Mouse (Mus musculus): ENCODE measurements around the gene Msrb3. TPM values are rescaled to one million over a fixed set of nuclear protein-coding genes. Genes with fewer than 3 reads are reported as not detected.
A peak's percentile ranks its signal among the peaks of the same experiment; 100 is the strongest.

Gene Msrb3
- polyA plus RNA-seq, 1 experiment from 2014 or later: 41.0 TPM

DNA sequence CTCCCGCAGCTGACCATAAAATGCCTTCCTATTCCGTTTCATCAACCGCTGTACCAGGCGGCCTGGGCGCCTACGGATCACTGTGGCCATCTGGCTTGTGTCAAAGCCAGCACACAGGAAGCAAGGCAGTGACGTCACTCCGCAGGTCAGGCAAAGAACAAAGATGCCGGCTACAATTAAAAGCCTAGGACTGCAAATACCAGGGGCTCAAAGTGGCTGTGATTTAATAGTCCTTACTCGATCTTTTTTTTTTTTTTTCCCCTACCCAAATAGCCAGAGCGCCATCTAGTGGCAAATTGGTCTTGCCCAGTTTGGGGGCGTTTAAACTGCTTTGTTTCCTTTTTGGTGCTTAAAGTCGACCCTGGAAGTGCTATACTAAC, 26.4 kb downstream of the Msrb3 start:
- peak; percentile 52; the same call in 1 of the 2 replicates for ATAC-seq (ENCODE audit: insufficient number of reproducible peaks, insufficient read depth, low FRiP score, low read depth)
- WGBS: 3% methylated on average over 13 of the region's 13 CpGs
- peak overlapping the region; percentile 75 to 90 for H3K27ac ChIP-seq (replicated peaks in 1 of 2; ENCODE audit: control insufficient read depth in 1 of 2, insufficient read depth in 1 of 2, low read depth in 2 of 2, low read length in 2 of 2)

DNA sequence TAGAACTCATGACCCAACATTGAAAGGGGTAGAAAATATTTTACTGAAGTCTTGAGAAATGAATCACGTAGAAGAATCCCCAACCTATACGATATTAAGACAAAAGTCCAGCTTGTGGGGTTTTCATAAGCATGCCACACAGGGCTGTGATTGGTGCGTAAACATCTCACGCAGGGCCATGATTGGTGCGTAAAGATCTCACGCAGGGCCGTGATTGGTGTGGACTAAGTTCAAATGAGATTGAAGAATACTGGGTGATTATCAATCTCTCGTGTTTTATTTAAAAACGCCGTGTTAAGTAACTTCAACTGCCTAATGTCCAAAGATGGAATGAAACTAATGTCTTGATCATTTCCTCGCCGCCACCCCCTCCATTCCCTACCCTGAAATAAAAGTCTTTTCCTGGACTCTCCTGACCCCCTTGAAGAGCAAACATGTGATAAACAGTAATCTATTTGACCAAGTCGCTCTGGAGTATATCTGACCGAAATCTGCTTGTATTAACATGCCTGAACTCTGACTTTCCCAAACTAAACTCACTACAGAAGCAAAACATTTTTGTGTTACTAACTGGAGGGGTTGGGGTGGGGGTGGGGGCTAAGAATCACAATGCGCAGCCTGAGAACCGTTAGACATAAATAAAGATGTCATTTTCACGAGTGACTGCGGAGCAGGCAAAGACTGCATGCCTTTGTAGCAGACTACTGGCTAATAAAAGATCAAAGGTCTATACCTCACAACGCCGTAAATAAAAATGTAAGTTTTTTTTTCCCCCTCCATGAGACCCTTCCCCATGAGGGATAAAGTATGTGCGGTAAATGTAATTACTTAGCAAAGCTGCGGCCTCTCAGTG, 27.0 kb downstream of the Msrb3 start:
- Histone ChIP-seq H3K4me2 (ENCODE audit: low read length) (peak overlapping the region; percentile 60), H3K9ac (ENCODE audit: low read length) (peak overlapping the region; percentile 64), H3K4me3 (ENCODE audit: control insufficient read depth in 1 of 2, insufficient read depth in 1 of 2, low read depth in 1 of 2, low read length in 2 of 2) (peak overlapping the region; percentile 6 to 24; a peak in 1 of 4 replicates), H3K36me3 (ENCODE audit: control insufficient read depth, insufficient read depth, low read length) (peaks cover 21% of the 10 kb centered on the region), H3K27me3 (ENCODE audit: control insufficient read depth, insufficient read depth, low read length) (no peaks in the 10 kb centered on the region), H3K9me3 (ENCODE audit: control insufficient read depth, low read length) (no peaks in the 10 kb centered on the region), H3K27ac (replicated peaks in 1 of 2; ENCODE audit: control insufficient read depth in 1 of 2, insufficient read depth in 1 of 2, low read depth in 2 of 2, low read length in 2 of 2) (peak overlapping the region; percentile 75 to 90), H3K4me1 (ENCODE audit: control insufficient read depth in 2 of 2, insufficient read depth in 2 of 2, low read length in 2 of 2) (peaks cover 24 to 45% of the 10 kb centered on the region in 2 experiments)
- WGBS: 51% methylated on average over 22 of the region's 22 CpGs
- ATAC-seq (ENCODE audit: insufficient number of reproducible peaks, insufficient read depth, low FRiP score, low read depth): no peak

More for the DNA sequence above, 26.4 kb downstream of the Msrb3 start:
- H3K27me3 ChIP-seq (ENCODE audit: control insufficient read depth, insufficient read depth, low read length): no peaks in the 10 kb centered on the region
- H3K36me3 ChIP-seq (ENCODE audit: control insufficient read depth, insufficient read depth, low read length): peaks cover 21% of the 10 kb centered on the region
- H3K4me2 ChIP-seq (ENCODE audit: low read length): peak overlapping the region; percentile 60
- H3K4me3 ChIP-seq (ENCODE audit: control insufficient read depth in 1 of 2, insufficient read depth in 1 of 2, low read depth in 1 of 2, low read length in 2 of 2): peak overlapping the region; percentile 6 to 24; a peak in 1 of 4 replicates
- peaks cover 29 to 51% of the 10 kb centered on the region in 2 experiments for H3K4me1 ChIP-seq (ENCODE audit: control insufficient read depth in 2 of 2, insufficient read depth in 2 of 2, low read length in 2 of 2)
- H3K9me3 ChIP-seq (ENCODE audit: control insufficient read depth, low read length): no peaks in the 10 kb centered on the region
- peak overlapping the region; percentile 64 for H3K9ac ChIP-seq (ENCODE audit: low read length)

DNA sequence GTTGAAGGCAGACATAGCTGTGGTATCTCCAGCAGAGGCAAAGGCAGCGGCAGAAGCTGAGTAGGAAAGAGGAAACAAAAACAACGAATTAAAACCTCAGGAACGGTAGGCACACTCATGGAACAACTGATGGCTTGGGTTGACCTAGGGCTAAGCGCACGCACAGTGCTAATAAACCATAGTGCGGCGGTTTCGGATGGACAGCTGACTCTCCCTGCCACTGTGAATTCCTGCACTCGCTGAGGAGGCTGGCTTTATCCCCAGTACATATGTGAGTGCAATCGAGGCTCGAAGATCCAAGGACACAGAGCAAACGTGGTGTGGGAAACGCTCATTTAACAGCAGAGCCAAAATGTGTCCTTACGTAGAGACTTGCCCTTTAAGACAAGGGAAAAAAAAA, 27.8 kb downstream of the Msrb3 start:
- Histone ChIP-seq H3K9me3 (ENCODE audit: control insufficient read depth, low read length) (no peaks in the 10 kb centered on the region), H3K36me3 (ENCODE audit: control insufficient read depth, insufficient read depth, low read length) (peaks cover 24% of the 10 kb centered on the region), H3K4me2 (ENCODE audit: low read length) (no peak overlapping the region), H3K27me3 (ENCODE audit: control insufficient read depth, insufficient read depth, low read length) (no peaks in the 10 kb centered on the region), H3K9ac (ENCODE audit: low read length) (no peak overlapping the region), H3K27ac (replicated peaks in 1 of 2; ENCODE audit: control insufficient read depth in 1 of 2, insufficient read depth in 1 of 2, low read depth in 2 of 2, low read length in 2 of 2) (no peak overlapping the region), H3K4me1 (ENCODE audit: control insufficient read depth in 2 of 2, insufficient read depth in 2 of 2, low read length in 2 of 2) (peaks cover 24 to 42% of the 10 kb centered on the region in 2 experiments), H3K4me3 (ENCODE audit: control insufficient read depth in 1 of 2, insufficient read depth in 1 of 2, low read depth in 1 of 2, low read length in 2 of 2) (no peak overlapping the region)
- 78% methylated on average over 14 of the region's 14 CpGs for WGBS
- ATAC-seq (ENCODE audit: insufficient number of reproducible peaks, insufficient read depth, low FRiP score, low read depth): no peak

DNA sequence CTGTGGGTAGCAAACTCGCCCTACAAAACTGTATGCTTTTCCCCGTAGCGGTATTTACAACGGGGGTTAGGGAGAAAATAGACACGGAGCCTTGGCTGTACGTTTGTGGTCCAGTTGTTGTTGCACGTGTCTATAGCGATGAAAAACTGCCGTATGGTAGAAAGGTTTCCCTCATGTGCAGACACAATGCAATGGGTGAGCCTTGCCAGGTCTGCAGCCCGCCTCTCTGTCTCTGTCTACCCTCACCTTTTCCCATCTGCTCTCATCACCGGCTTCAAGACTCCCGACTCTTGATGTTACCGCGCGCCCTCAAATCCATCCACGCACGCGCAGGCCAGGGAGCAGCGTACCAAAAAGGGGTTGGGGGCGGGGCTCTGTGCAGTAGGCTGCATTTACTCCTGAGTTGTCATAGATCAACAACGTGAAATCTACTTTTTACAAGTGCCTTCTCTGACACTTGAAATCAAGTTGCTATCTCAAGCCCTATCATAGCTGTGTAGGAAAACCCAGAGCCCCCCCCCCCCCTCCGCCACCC, 29.6 kb downstream of the Msrb3 start:
- Histone ChIP-seq H3K36me3 (ENCODE audit: control insufficient read depth, insufficient read depth, low read length) (peaks cover 30% of the 10 kb centered on the region), H3K9me3 (ENCODE audit: control insufficient read depth, low read length) (no peaks in the 10 kb centered on the region), H3K4me3 (ENCODE audit: control insufficient read depth in 1 of 2, insufficient read depth in 1 of 2, low read depth in 1 of 2, low read length in 2 of 2) (no peak overlapping the region), H3K4me2 (ENCODE audit: low read length) (no peak overlapping the region), H3K4me1 (ENCODE audit: control insufficient read depth in 2 of 2, insufficient read depth in 2 of 2, low read length in 2 of 2) (peaks cover 12 to 25% of the 10 kb centered on the region in 2 experiments), H3K27ac (replicated peaks in 1 of 2; ENCODE audit: control insufficient read depth in 1 of 2, insufficient read depth in 1 of 2, low read depth in 2 of 2, low read length in 2 of 2) (no peak overlapping the region), H3K27me3 (ENCODE audit: control insufficient read depth, insufficient read depth, low read length) (no peaks in the 10 kb centered on the region), H3K9ac (ENCODE audit: low read length) (no peak overlapping the region)
- ATAC-seq (ENCODE audit: insufficient number of reproducible peaks, insufficient read depth, low FRiP score, low read depth): no peak
- WGBS: 85% methylated on average over 22 of the region's 22 CpGs

DNA sequence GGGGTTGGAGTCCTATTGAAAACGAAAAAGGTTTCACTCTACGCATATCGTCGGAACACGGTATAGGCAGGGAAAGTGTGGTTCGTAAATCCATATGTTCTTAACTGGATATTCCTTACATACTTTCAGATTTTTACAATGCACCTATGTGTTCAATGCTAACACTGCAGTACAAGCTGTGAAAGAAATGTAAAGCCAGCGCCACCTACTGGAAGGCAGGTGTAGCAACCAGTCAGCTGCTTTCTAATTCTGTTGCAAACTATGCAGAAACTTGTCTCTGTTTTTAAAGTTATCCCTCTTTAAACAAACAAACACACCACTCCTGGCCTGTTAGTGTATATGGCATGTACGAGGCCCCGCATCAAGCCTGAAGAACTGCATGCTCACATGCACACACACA, 34.5 kb downstream of the Msrb3 start:
- H3K9me3 ChIP-seq (ENCODE audit: control insufficient read depth, low read length): no peaks in the 10 kb centered on the region
- H3K27ac ChIP-seq (replicated peaks in 1 of 2; ENCODE audit: control insufficient read depth in 1 of 2, insufficient read depth in 1 of 2, low read depth in 2 of 2, low read length in 2 of 2): no peak overlapping the region
- H3K27me3 ChIP-seq (ENCODE audit: control insufficient read depth, insufficient read depth, low read length): no peaks in the 10 kb centered on the region
- no peak for ATAC-seq (ENCODE audit: insufficient number of reproducible peaks, insufficient read depth, low FRiP score, low read depth)
- no peak overlapping the region for H3K4me2 ChIP-seq (ENCODE audit: low read length)
- WGBS: 24% methylated on average over 9 of the region's 9 CpGs
- peaks cover 0 to under 1% of the 10 kb centered on the region in 2 experiments; a peak in 1 of 4 replicates for H3K4me1 ChIP-seq (ENCODE audit: control insufficient read depth in 2 of 2, insufficient read depth in 2 of 2, low read length in 2 of 2)
- no peak overlapping the region for H3K4me3 ChIP-seq (ENCODE audit: control insufficient read depth in 1 of 2, insufficient read depth in 1 of 2, low read depth in 1 of 2, low read length in 2 of 2)
- no peak overlapping the region for H3K9ac ChIP-seq (ENCODE audit: low read length)
- H3K36me3 ChIP-seq (ENCODE audit: control insufficient read depth, insufficient read depth, low read length): peaks cover 26% of the 10 kb centered on the region

DNA sequence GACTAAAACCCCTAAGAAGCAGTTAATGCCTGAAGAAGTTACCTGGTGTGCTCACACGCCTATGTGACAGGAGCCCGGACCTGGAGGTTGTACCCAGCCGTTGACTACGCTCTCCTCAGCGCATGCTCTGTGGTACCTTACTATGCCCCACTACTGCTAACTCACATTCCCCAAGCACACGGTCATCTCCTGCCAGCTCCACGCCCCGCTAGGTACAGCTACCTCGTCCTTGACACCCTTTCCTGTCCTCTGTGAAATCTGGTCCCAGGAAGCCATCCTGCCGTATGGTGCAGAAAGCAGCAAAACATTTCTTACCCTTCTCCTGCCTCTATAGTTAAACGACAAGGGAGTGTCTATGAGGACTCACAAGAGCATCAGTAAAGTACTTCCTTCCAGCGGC, 37.2 kb downstream of the Msrb3 start:
- Histone ChIP-seq H3K4me3 (ENCODE audit: control insufficient read depth in 1 of 2, insufficient read depth in 1 of 2, low read depth in 1 of 2, low read length in 2 of 2) (no peak overlapping the region), H3K9ac (ENCODE audit: low read length) (no peak overlapping the region), H3K27ac (replicated peaks in 1 of 2; ENCODE audit: control insufficient read depth in 1 of 2, insufficient read depth in 1 of 2, low read depth in 2 of 2, low read length in 2 of 2) (no peak overlapping the region), H3K27me3 (ENCODE audit: control insufficient read depth, insufficient read depth, low read length) (no peaks in the 10 kb centered on the region), H3K9me3 (ENCODE audit: control insufficient read depth, low read length) (no peaks in the 10 kb centered on the region), H3K4me1 (ENCODE audit: control insufficient read depth in 2 of 2, insufficient read depth in 2 of 2, low read length in 2 of 2) (peaks cover 8 to 14% of the 10 kb centered on the region in 2 experiments), H3K4me2 (ENCODE audit: low read length) (no peak overlapping the region), H3K36me3 (ENCODE audit: control insufficient read depth, insufficient read depth, low read length) (peaks cover 19% of the 10 kb centered on the region)
- 93% methylated on average over 12 of the region's 12 CpGs for WGBS
- no peak for ATAC-seq (ENCODE audit: insufficient number of reproducible peaks, insufficient read depth, low FRiP score, low read depth)

GRCm38 (mm10) chr10:120861194-120861593, 37.7 kb downstream of the Msrb3 start:
- no peaks in the 10 kb centered on the region for H3K27me3 ChIP-seq (ENCODE audit: control insufficient read depth, insufficient read depth, low read length)
- no peak overlapping the region for H3K4me2 ChIP-seq (ENCODE audit: low read length)
- H3K4me3 ChIP-seq (ENCODE audit: control insufficient read depth in 1 of 2, insufficient read depth in 1 of 2, low read depth in 1 of 2, low read length in 2 of 2): no peak overlapping the region
- 81% methylated on average over 3 of the region's 3 CpGs for WGBS
- peaks cover 15% of the 10 kb centered on the region for H3K36me3 ChIP-seq (ENCODE audit: control insufficient read depth, insufficient read depth, low read length)
- H3K27ac ChIP-seq (replicated peaks in 1 of 2; ENCODE audit: control insufficient read depth in 1 of 2, insufficient read depth in 1 of 2, low read depth in 2 of 2, low read length in 2 of 2): no peak overlapping the region
- H3K9me3 ChIP-seq (ENCODE audit: control insufficient read depth, low read length): no peaks in the 10 kb centered on the region
- ATAC-seq (ENCODE audit: insufficient number of reproducible peaks, insufficient read depth, low FRiP score, low read depth): no peak
- no peak overlapping the region for H3K9ac ChIP-seq (ENCODE audit: low read length)
- H3K4me1 ChIP-seq (ENCODE audit: control insufficient read depth in 2 of 2, insufficient read depth in 2 of 2, low read length in 2 of 2): peaks cover 8 to 14% of the 10 kb centered on the region in 2 experiments
